Mouse (Mus musculus) kidney, embryonic 14.5 days (tissue): ENCODE measurements around the gene Chrm5. TPM values are rescaled to one million over a fixed set of nuclear protein-coding genes. Genes with fewer than 3 reads are reported as not detected.
A peak's percentile ranks its signal among the peaks of the same experiment; 100 is the strongest.

Experiments used
- ATAC-seq: fragments of 200-750 bp; cut with Nextera tagmentation; 2 replicates; pipeline ENCODE4 v1.8.0; 2017; ENCODE audit warnings: moderate number of reproducible peaks, mild to moderate bottlenecking, moderate TSS enrichment, moderate library complexity; ENCODE audit not compliant: low FRiP score, low TSS enrichment
- H3K27ac ChIP-seq: fragments of 300-500 bp; sonication (generic); 2 replicates; pipeline ENCODE4 v1.5.1; 2014; ENCODE audit warnings: low read depth, mild to moderate bottlenecking, low read length, moderate library complexity, mixed read lengths
- H3K27me3 ChIP-seq: fragments of 300-500 bp; sonication (generic); 2 replicates; pipeline ENCODE4 v1.6.1; 2014; ENCODE audit warnings: mild to moderate bottlenecking, low read length; ENCODE audit not compliant: control insufficient read depth, insufficient read depth
- H3K36me3 ChIP-seq: fragments of 300-500 bp; sonication (generic); 2 replicates; pipeline ENCODE4 v1.6.1; 2014; ENCODE audit warnings: low read length, mixed read lengths; ENCODE audit not compliant: control insufficient read depth, insufficient read depth
- H3K4me1 ChIP-seq: fragments of 300-500 bp; sonication (generic); 2 replicates; pipeline ENCODE4 v1.6.1; 2014; ENCODE audit warnings: low read length, mixed read lengths; ENCODE audit not compliant: control insufficient read depth, insufficient read depth
- H3K4me2 ChIP-seq: fragments of 300-500 bp; sonication (generic); replicated peaks from 2 replicates; pipeline ENCODE4 v1.6.1; 2014; ENCODE audit warnings: low read depth, mild to moderate bottlenecking, low read length
- H3K4me3 ChIP-seq: fragments of 300-500 bp; sonication (generic); 2 replicates; pipeline ENCODE4 v1.5.1; 2014; ENCODE audit warnings: mild to moderate bottlenecking, low read length
- H3K9ac ChIP-seq: fragments of 300-500 bp; sonication (generic); 2 replicates; pipeline ENCODE4 v1.6.1; 2014; ENCODE audit warnings: low read depth, mild to moderate bottlenecking, low read length, moderate library complexity
- H3K9me3 ChIP-seq: fragments of 300-500 bp; sonication (generic); 2 replicates; pipeline ENCODE4 v1.6.1; 2016; ENCODE audit warnings: low read length; ENCODE audit not compliant: control insufficient read depth
- WGBS: fragments of 180-500 bp; shearing (Covaris S2); extraction: QIAGEN DNeasy Blood & Tissue Kit; methylation state at CpG from one replicate; pipeline ENCODE4 v1.1.7; 2014; 5-methylcytosine and 5-hydroxymethylcytosine counted together
- polyA plus RNA-seq: library from polyadenylated mRNA; unstranded; fragments of >200 nt; fragmentation: Nextera tagmentation; extraction: Ambion mirVana; gene quantifications from 2 replicates; pipeline ENCODE4 v1.2.1, GENCODE M21; 2014

Gene Chrm5
- polyA plus RNA-seq, 1 experiment from 2014 or later = 0.22 TPM

GRCm38 (mm10) chr2:112506841-112507435 is 26.4 kb upstream of the Chrm5 start:
- H3K9me3 ChIP-seq = no peaks in the 10 kb centered on the region
- no peak overlapping the region for H3K27ac ChIP-seq
- no peak overlapping the region for H3K4me2 ChIP-seq
- ATAC-seq = no peak
- H3K27me3 ChIP-seq = no peaks in the 10 kb centered on the region
- H3K36me3 ChIP-seq = no peaks in the 10 kb centered on the region
- H3K4me1 ChIP-seq = no peaks in the 10 kb centered on the region
- H3K9ac ChIP-seq = no peak overlapping the region
- 82% methylated on average over 5 of the region's 5 CpGs for WGBS
- H3K4me3 ChIP-seq = no peak overlapping the region

GRCm38 (mm10) chr2:112503978-112504377 is 23.4 kb upstream of the Chrm5 start:
- ATAC-seq = no peak
- Histone ChIP-seq H3K27me3 (no peaks in the 10 kb centered on the region), H3K4me3 (no peak overlapping the region), H3K9ac (no peak overlapping the region), H3K4me2 (no peak overlapping the region), H3K4me1 (no peaks in the 10 kb centered on the region), H3K27ac (no peak overlapping the region), H3K9me3 (no peaks in the 10 kb centered on the region), H3K36me3 (no peaks in the 10 kb centered on the region)
- WGBS = 91% methylated on average over 6 of the region's 6 CpGs

GRCm38 (mm10) chr2:112501209-112501608 is 20.6 kb upstream of the Chrm5 start:
- H3K4me3 ChIP-seq = no peak overlapping the region
- no peak overlapping the region for H3K4me2 ChIP-seq
- no peaks in the 10 kb centered on the region for H3K36me3 ChIP-seq
- 2% methylated on average over 6 of the region's 6 CpGs for WGBS
- no peak overlapping the region for H3K9ac ChIP-seq
- ATAC-seq = peak; percentile 94
- H3K9me3 ChIP-seq = no peaks in the 10 kb centered on the region
- no peaks in the 10 kb centered on the region for H3K27me3 ChIP-seq
- H3K27ac ChIP-seq = no peak overlapping the region
- H3K4me1 ChIP-seq = peaks cover 3% of the 10 kb centered on the region; the same call in 1 of the 2 replicates

GRCm38 (mm10) chr2:112497851-112498250 is 17.3 kb upstream of the Chrm5 start:
- Histone ChIP-seq H3K4me3 (no peak overlapping the region), H3K36me3 (no peaks in the 10 kb centered on the region), H3K27ac (no peak overlapping the region), H3K4me1 (peaks cover 3% of the 10 kb centered on the region; the same call in 1 of the 2 replicates), H3K27me3 (no peaks in the 10 kb centered on the region), H3K4me2 (no peak overlapping the region), H3K9me3 (no peaks in the 10 kb centered on the region), H3K9ac (no peak overlapping the region)
- 61% methylated on average over 7 of the region's 7 CpGs for WGBS
- no peak for ATAC-seq

GRCm38 (mm10) chr2:112493539-112494260 is 13.1 kb upstream of the Chrm5 start:
- H3K27ac ChIP-seq = peak overlapping the region; percentile 99
- 0 out of 2 replicates have a peak, but pooled peaks have one; percentile 1 for ATAC-seq
- peaks cover 5% of the 10 kb centered on the region; the same call in 1 of the 2 replicates for H3K4me1 ChIP-seq
- peak overlapping the region; percentile 99 for H3K9ac ChIP-seq
- no peaks in the 10 kb centered on the region for H3K36me3 ChIP-seq
- peak overlapping the region; percentile 70 for H3K4me2 ChIP-seq
- WGBS = 43% methylated on average over 11 of the region's 11 CpGs
- H3K27me3 ChIP-seq = no peaks in the 10 kb centered on the region
- H3K9me3 ChIP-seq = no peaks in the 10 kb centered on the region
- peak overlapping the region; percentile 75 for H3K4me3 ChIP-seq

GRCm38 (mm10) chr2:112492856-112493538 is 12.4 kb upstream of the Chrm5 start, which contains the start of gene Aven:
Gene Aven, plus strand, starts transcription at chr2:112492964.
- Histone ChIP-seq H3K4me3 (peak within 1 kb of the TSS; percentile 75), H3K36me3 (no peaks in the 10 kb centered on the region), H3K9ac (peak within 1 kb of the TSS; percentile 99), H3K27me3 (no peaks in the 10 kb centered on the region), H3K27ac (peak within 1 kb of the TSS; percentile 99), H3K9me3 (no peaks in the 10 kb centered on the region), H3K4me2 (peak within 1 kb of the TSS; percentile 70), H3K4me1 (peaks cover 4% of the 10 kb centered on the region; the same call in 1 of the 2 replicates)
- under 1% methylated on average over 71 of the region's 87 CpGs for WGBS
- peak; percentile 96 for ATAC-seq

GRCm38 (mm10) chr2:112492431-112492855 is 11.9 kb upstream of the Chrm5 start:
- peak overlapping the region; percentile 75 for H3K4me3 ChIP-seq
- WGBS = 8% methylated on average over 9 of the region's 9 CpGs
- ATAC-seq = peak; percentile 4; the same call in 1 of the 2 replicates

GRCm38 (mm10) chr2:112491629-112492028 is 11.1 kb upstream of the Chrm5 start:
- no peaks in the 10 kb centered on the region for H3K9me3 ChIP-seq
- H3K4me2 ChIP-seq = no peak overlapping the region
- no peak overlapping the region for H3K4me3 ChIP-seq
- 0 out of 2 replicates have a peak, but pooled peaks cover 3% of the 10 kb centered on the region for H3K4me1 ChIP-seq
- H3K27me3 ChIP-seq = no peaks in the 10 kb centered on the region
- 68% methylated on average over 5 of the region's 5 CpGs for WGBS
- no peaks in the 10 kb centered on the region for H3K36me3 ChIP-seq
- no peak for ATAC-seq
- no peak overlapping the region for H3K9ac ChIP-seq
- no peak overlapping the region for H3K27ac ChIP-seq

More at GRCm38 (mm10) chr2:112492431-112492855, 11.9 kb upstream of the Chrm5 start:
- Histone ChIP-seq H3K27me3 (no peaks in the 10 kb centered on the region), H3K9ac (peak overlapping the region; percentile 99), H3K36me3 (no peaks in the 10 kb centered on the region), H3K4me1 (0 out of 2 replicates have a peak, but pooled peaks cover 3% of the 10 kb centered on the region), H3K27ac (peak overlapping the region; percentile 99), H3K4me2 (peak overlapping the region; percentile 70), H3K9me3 (no peaks in the 10 kb centered on the region)
